Mouse (Mus musculus): ENCODE results near the gene Cryaa.

Cryaa gene

GRCm38 (mm10) chr17:31710455-31710854 lies 32.8 kb downstream of the Cryaa start:
- DNase-seq (ENCODE audit: low read depth): no peak

GRCm38 (mm10) chr17:31713709-31714108 lies 36.1 kb downstream of the Cryaa start:
- no peak for DNase-seq (ENCODE audit: low read depth)

GRCm38 (mm10) chr17:31714125-31714524 lies 36.5 kb downstream of the Cryaa start:
- DNase-seq (ENCODE audit: low read depth): no peak

DNA sequence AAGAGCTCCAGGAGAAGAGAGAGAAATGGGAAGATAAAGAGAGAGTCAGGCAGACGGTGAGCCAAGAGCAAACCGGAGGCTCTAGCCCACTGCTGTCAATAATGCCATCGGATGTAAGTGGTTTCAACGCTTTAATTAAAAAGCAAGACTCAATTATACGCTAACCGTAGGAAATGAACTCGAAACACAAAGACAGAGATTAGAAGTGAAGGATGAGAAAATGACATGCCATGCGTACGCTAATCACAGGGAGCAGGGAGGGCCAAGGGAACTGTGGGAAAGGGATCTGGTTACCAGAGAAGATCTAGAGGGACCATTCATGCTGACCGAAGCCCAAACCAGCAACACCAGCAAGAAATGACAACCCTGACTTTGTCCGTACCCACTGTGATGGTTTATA lies 37.4 kb downstream of the Cryaa start:
- no peak for DNase-seq (ENCODE audit: low read depth)

DNA sequence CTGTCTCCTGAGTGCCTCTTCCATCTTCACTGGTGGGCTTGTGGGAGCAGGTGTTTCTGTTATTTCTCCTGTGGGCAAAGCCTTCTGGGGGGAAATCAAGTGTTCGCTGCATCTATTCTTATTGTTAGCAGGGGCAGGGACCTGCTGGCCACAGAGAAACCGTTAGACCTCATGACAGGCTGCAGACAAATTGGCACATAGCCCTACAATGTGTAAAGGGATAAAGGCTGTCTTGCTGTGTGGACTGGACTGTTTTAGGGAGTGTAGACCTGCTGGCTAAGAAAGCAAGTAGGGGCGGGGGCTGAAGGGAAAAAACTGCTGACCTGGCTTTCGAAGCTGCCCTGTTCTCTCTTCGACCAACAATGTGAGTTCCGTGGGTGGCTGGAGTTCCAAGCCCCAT lies 44.0 kb downstream of the Cryaa start:
- no peak for DNase-seq (ENCODE audit: low read depth)

DNA sequence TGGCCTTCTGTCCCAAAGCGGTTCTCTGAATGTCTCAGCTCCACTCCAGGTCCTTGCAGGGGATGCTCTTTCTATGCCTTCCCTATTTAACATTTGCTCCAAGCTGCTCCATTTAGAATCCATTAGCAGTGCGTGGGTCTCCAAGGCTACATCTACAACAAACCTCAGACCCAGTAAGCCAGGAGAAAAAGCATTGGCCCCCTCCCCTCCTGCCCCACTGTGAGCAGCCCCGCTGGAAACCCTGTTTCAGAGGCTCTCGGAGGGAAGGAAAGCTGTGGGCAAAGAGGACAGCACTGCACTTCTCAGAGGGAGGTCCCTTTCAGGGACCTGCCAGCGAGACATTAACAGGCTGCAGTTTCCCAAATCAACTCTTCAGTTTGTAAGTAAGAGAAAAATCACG lies 47.8 kb downstream of the Cryaa start:
- DNase-seq (ENCODE audit: low read depth): no peak

- no peak for DNase-seq (ENCODE audit: low read depth)
Observed at GRCm38 (mm10) chr17:31726216-31726615, 48.6 kb downstream of the Cryaa start.

DNA sequence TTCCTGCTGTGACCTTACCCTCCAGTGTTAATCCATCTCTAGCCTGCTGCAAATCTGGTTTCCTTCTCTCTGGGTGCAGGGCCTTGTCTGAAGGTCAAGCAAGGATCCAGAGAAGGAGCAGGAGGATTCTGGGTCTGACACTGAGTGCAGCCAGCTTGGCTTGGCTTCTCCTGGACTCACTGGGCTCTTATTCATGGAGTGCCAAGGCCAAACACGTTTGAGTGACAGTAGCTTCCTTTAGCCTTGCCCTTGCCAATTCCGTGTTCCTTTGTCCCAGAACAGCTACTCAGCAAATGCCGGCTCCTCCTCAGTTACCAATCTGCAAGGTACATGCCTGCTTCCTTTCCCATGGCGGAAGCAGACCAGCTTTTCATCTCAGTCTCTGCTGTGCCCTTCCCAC lies 49.6 kb downstream of the Cryaa start:
- no peak for DNase-seq (ENCODE audit: low read depth)

GRCm38 (mm10) chr17:31728043-31728442 lies 50.4 kb downstream of the Cryaa start:
- DNase-seq (ENCODE audit: low read depth): no peak

GRCm38 (mm10) chr17:31728968-31729501 lies 51.4 kb downstream of the Cryaa start:
- no peak for DNase-seq (ENCODE audit: low read depth)

GRCm38 (mm10) chr17:31731038-31731437 lies 53.4 kb downstream of the Cryaa start:
- no peak for DNase-seq (ENCODE audit: low read depth)

Data from c-Kit-positive CD71-positive TER-119-negative erythroid progenitor cells, embryonic 14.5 days (primary cell).